Mouse (Mus musculus) ES-E14 (cell line): ENCODE data around the gene Ankzf1. TPM values are rescaled to one million over a fixed set of nuclear protein-coding genes. Genes with fewer than 3 reads are reported as not detected.
"Not testable (repeated sequence)": the region's sequence is repeated elsewhere in the genome, so short reads cannot be mapped to it uniquely, and the experiment has no call there.

Source experiments
- DNase-seq: peaks from one replicate; pipeline ENCODE4 v3.0.0-alpha.2; 2013; ENCODE audit warnings: low read depth, low spot score
- H3K27ac ChIP-seq: 2 replicates; pipeline ENCODE4 v1.5.1; 2012; ENCODE audit warnings: low read depth, mild to moderate bottlenecking, low read length, moderate library complexity, mixed read lengths; ENCODE audit not compliant: poor library complexity, insufficient read depth, severe bottlenecking
- H3K36me3 ChIP-seq: 2 replicates; pipeline ENCODE4 v1.6.1; 2012; ENCODE audit warnings: mild to moderate bottlenecking, low read length, moderate library complexity, mixed read lengths; ENCODE audit not compliant: control insufficient read depth, poor library complexity, insufficient read depth, severe bottlenecking
- H3K4me1 ChIP-seq, 2 experiments: fragments of 150-350 bp in 1 of 2; sonication (generic) in 1 of 2; 2 replicates each; pipeline ENCODE4 v1.6.1; 2012; ENCODE audit warnings: low read length in 2 of 2, mild to moderate bottlenecking in 1 of 2, mixed read lengths in 1 of 2; ENCODE audit not compliant: control insufficient read depth in 2 of 2, insufficient read depth in 2 of 2, poor library complexity in 1 of 2
- H3K4me3 ChIP-seq, 2 experiments: fragments of 150-350 bp in 1 of 2; sonication (generic) in 1 of 2; 2 replicates each; pipeline ENCODE4 v1.5.1; 2012; ENCODE audit warnings: low read length in 2 of 2, low read depth in 1 of 2, mild to moderate bottlenecking in 1 of 2, mixed read lengths in 1 of 2; ENCODE audit not compliant: insufficient read depth in 1 of 2, poor library complexity in 1 of 2, severe bottlenecking in 1 of 2
- H3K9ac ChIP-seq: 2 replicates; pipeline ENCODE4 v1.6.1; 2012; ENCODE audit warnings: low read depth, mild to moderate bottlenecking, low read length, mixed read lengths; ENCODE audit not compliant: poor library complexity, insufficient read depth, severe bottlenecking
- H3K9me3 ChIP-seq: fragments of 150-350 bp; sonication (generic); 2 replicates; pipeline ENCODE4 v1.6.1; 2012; ENCODE audit warnings: low read depth, mild to moderate bottlenecking, low read length; ENCODE audit not compliant: control insufficient read depth, insufficient read depth
- CHD2 ChIP-seq: IDR thresholded peaks from 2 replicates; pipeline ENCODE4 v1.6.1; 2014; ENCODE audit warnings: mild to moderate bottlenecking, low read depth, low read length, inconsistent platforms
- HCFC1 ChIP-seq: IDR thresholded peaks from 2 replicates; pipeline ENCODE4 v1.6.1; 2012; ENCODE audit warnings: low read length, inconsistent platforms, borderline replicate concordance; ENCODE audit not compliant: insufficient read depth
- MAFK ChIP-seq: IDR thresholded peaks from 2 replicates; pipeline ENCODE4 v1.6.1; 2014; ENCODE audit warnings: mild to moderate bottlenecking, low read depth, low read length, inconsistent platforms; ENCODE audit not compliant: insufficient read depth
- ZC3H11A ChIP-seq: IDR thresholded peaks from 2 replicates; pipeline ENCODE4 v1.6.1; 2012; ENCODE audit warnings: low read depth, mild to moderate bottlenecking, inconsistent platforms, low read length, borderline replicate concordance
- ZNF384 ChIP-seq: IDR thresholded peaks from 2 replicates; pipeline ENCODE4 v1.6.1; 2012; ENCODE audit warnings: low read depth, low read length, inconsistent platforms
- in situ Hi-C, 2 experiments: fragments of 600-800 bp; cut with MboI; formaldehyde crosslinking; loops; one replicate each; pipeline ENCODE4 v1.15.1; 2025; ENCODE audit warnings: low sequenced_read_pairs in 2 of 2, inconsistent platforms in 1 of 2; ENCODE audit not compliant: unreplicated experiment in 2 of 2
- total RNA-seq: library from RNA; depleted of rRNA; stranded (reverse); fragments of 300-350 nt; gene quantifications from 2 replicates; pipeline ENCODE4 v1.2.3, GENCODE M21; 2012

Gene Ankzf1
- total RNA-seq, 1 experiment: 23.0 TPM

DNA sequence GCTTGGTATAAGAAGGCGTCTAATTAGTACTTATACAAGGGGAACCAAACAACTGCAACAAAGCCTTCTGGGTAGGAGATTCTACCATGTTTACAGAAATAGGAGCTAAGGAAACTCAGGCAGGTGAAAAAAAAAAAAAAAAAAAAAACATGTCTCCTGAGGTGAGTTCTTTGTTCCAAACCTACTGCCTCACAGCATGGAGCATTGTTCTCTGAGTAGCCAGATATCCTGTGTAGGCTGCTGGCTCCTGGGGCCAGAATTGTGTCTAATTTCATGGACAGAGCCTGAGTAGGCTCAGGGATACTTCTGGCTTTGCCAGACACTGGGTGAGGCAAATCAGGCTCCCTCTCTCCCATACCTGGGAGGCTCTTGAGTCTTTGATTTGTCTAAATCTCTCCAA is 35.7 kb downstream of the Ankzf1 start:
- in situ Hi-C loops: no loop called here
- DNase-seq: no peak
- peak overlapping the region; percentile 55; the same call in 1 of the 2 replicates for H3K27ac ChIP-seq
- H3K4me3 ChIP-seq: no peak overlapping the region
- no peaks in the 10 kb centered on the region for H3K9me3 ChIP-seq
- TF ChIP-seq ZC3H11A (no peak), ZNF384 (peak; percentile 98)
- H3K36me3 ChIP-seq: no peaks in the 10 kb centered on the region
- H3K9ac ChIP-seq: no peak overlapping the region
- H3K4me1 ChIP-seq: peaks cover 2 to 27% of the 10 kb centered on the region in 2 experiments

DNA sequence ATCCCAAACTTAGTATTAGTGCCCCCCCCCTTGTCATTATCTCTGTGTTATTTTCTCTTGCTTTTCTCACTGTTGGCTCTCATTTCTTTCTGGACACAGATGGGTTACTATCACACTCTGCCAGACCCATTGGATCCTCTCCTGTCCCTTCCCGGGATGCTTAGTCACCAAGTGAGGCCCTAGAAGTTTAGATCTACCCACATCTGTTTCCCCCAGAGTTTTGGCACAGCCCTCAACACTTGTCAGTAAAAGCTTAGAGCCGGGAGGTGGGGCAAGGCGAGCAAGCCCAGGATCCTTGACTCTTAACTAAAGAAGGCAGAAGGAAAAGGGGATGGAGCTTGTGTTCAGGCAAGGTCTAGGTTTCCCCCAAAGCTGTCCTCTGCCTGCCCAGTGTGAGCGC is 37.2 kb downstream of the Ankzf1 start:
- no peak overlapping the region for H3K27ac ChIP-seq
- peaks cover 0 to 25% of the 10 kb centered on the region in 2 experiments; a peak in 3 of 4 replicates for H3K4me1 ChIP-seq
- H3K9ac ChIP-seq: no peak overlapping the region
- H3K9me3 ChIP-seq: no peaks in the 10 kb centered on the region
- DNase-seq: no peak
- TF ChIP-seq ZC3H11A (no peak), CHD2 (no peak), MAFK (no peak), HCFC1 (no peak), ZNF384 (no peak)
- no peaks in the 10 kb centered on the region for H3K36me3 ChIP-seq
- H3K4me3 ChIP-seq: no peak overlapping the region
- in situ Hi-C loops: no loop called here

DNA sequence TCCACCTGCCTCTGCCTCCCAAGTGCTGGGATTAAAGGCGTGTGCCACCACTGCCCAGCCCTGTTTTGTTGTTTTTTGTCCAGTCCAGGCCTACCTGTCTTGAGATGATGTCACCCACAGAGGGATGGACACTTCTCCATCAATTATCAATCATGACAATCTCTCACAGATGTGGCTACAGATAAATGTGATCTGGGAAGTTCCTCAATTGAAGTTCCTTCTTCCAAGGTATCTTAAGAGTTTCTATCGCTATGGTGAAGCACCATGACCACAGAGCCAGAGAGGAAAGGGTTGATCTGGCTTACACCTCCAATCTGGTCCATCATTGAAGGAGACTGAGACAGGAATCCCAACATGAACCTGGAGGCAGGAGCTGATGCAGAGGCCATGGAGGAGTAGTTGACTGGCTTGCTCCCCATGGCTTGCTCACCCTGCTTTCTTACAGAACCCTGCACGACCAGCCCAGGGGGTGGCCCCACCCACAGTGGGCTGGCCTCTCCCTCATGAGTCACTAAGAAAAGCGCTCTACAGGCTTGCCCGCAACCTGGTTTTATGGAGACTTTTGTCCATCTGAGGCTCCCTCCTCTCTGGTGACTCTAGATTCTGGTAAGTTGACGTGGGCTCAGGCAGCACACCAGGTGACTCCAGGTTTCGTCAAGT is 38.5 kb downstream of the Ankzf1 start:
- Histone ChIP-seq H3K9me3 (no peaks in the 10 kb centered on the region), H3K27ac (no peak overlapping the region), H3K4me3 (no peak overlapping the region), H3K9ac (no peak overlapping the region), H3K4me1 (peaks cover 2 to 23% of the 10 kb centered on the region in 2 experiments), H3K36me3 (no peaks in the 10 kb centered on the region)
- in situ Hi-C loops: no loop called here
- TF ChIP-seq ZNF384 (no peak), MAFK (no peak), ZC3H11A (no peak), CHD2 (no peak), HCFC1 (no peak)
- no peak for DNase-seq

DNA sequence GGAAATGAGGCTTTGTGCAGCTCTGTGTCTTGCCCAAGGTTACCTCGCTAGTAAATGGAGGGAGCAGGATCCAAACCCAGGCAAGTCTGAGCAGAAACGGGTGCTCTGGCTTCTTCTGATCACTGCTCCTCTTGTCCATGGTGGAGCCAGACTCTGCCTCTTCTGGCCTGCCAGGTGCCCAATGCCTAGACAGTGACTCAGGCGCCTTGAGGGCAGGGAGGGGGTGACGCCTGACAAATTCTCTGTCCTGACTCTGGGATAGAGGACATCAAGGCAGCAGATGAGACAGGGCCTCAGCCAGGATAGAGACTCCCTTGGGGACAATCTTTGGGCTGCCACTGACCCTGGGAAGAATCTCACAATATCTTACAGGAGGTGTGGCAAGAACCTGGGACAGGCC is 39.3 kb downstream of the Ankzf1 start:
- in situ Hi-C loops: no loop called here
- H3K9me3 ChIP-seq: no peaks in the 10 kb centered on the region
- peaks cover 2 to 16% of the 10 kb centered on the region in 2 experiments for H3K4me1 ChIP-seq
- H3K27ac ChIP-seq: no peak overlapping the region
- no peak overlapping the region for H3K9ac ChIP-seq
- H3K36me3 ChIP-seq: no peaks in the 10 kb centered on the region
- H3K4me3 ChIP-seq: no peak overlapping the region
- TF ChIP-seq MAFK (no peak), ZNF384 (no peak), HCFC1 (no peak), ZC3H11A (no peak), CHD2 (no peak)
- no peak for DNase-seq

DNA sequence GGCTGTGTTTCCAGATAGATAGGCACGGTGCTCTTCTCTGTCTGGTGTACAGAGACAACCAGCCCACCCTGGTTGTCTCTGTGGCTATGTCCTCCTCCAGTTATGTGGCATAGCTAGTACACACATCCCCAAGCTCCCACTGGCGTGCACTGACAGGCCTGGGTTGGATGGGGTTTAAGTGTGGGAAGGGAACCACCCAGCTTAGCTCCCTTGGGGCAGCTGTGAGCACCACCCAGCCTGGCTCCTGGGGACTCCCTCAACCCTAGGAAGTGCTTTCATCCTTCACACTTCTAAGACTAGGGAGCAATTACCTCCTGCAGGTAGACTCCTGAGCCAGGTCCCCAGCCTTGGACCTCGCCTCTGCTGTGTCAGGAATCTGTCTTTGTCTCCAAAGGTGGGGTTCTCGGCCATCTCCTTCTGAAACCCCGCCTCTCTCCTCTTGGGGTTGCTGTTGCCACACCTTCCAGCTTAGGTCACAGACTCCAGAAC is 39.8 kb downstream of the Ankzf1 start, which contains the start of gene A630095N17Rik:
Gene A630095N17Rik, minus strand, starts transcription at position 439 of the 489 bp plus-strand sequence.
- in situ Hi-C loops: no loop called here
- H3K9me3 ChIP-seq: no peaks in the 10 kb centered on the region
- DNase-seq: no peak
- no peak within 1 kb of the TSS for H3K4me3 ChIP-seq
- H3K36me3 ChIP-seq: no peaks in the 10 kb centered on the region
- H3K4me1 ChIP-seq: peaks cover 2 to 13% of the 10 kb centered on the region in 2 experiments
- no peak for TF ChIP-seq ZC3H11A
- TF ChIP-seq HCFC1: no peak
- TF ChIP-seq MAFK: no peak
- TF ChIP-seq CHD2: no peak
- no peak for TF ChIP-seq ZNF384
- H3K9ac ChIP-seq: no peak within 1 kb of the TSS
- H3K27ac ChIP-seq: no peak within 1 kb of the TSS

DNA sequence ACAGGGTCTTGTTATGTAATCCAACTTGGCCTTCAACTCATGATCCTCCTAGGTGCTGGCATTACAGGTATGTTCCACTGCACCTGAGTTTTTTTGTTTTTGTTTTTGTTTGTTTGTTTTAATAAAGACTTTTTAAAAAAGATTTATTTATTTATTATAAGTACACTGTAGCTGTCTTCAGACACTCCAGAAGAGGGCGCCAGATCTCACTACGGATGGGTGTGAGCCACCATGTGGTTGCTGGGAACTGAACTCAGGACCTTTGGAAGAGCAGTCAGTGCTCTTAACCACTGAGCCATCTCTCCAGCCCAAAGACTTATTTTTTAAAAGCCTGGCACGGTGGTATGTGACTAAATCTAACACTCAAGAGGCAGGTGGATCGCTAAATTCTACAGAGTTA is 40.5 kb downstream of the Ankzf1 start:
- H3K36me3 ChIP-seq, H3K9ac ChIP-seq, in situ Hi-C loops, H3K4me1 ChIP-seq, H3K9me3 ChIP-seq, H3K27ac ChIP-seq, H3K4me3 ChIP-seq, DNase-seq: not testable (repeated sequence)
